Mouse (Mus musculus): Measurements from ENCODE around the gene 4930432M17Rik.

4930432M17Rik gene

GRCm38 (mm10) chr3:121678935-121679334 is 8.4 kb downstream of the 4930432M17Rik start:
- no peak for DNase-seq (ENCODE audit: low read depth)

- DNase-seq (ENCODE audit: low read depth) = no peak
Observed at GRCm38 (mm10) chr3:121679443-121679842, 8.9 kb downstream of the 4930432M17Rik start.

GRCm38 (mm10) chr3:121680187-121680586 is 9.6 kb downstream of the 4930432M17Rik start:
- DNase-seq (ENCODE audit: low read depth) = no peak

- DNase-seq (ENCODE audit: low read depth) = no peak
Observed at GRCm38 (mm10) chr3:121682439-121683411, 12.2 kb downstream of the 4930432M17Rik start.

DNA sequence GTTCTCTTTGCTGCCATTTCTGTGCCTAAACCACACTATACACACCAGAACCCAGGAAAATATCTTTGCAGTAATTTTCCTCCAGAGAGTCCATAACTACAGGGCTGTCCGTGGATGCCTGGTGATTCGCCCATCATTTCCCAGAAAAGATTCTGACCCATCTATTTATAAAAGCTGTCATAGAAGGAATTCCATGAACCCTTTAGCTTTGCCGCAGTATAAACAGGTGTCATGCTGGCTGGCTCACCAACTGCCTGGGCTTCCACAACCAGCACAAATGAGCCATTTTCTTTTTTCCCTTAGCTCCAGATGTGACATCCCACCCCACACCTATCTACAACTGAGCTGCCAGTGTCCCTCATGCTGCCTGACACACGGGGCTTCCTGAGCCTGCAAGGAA is 14.0 kb downstream of the 4930432M17Rik start:
- no peak for DNase-seq (ENCODE audit: low read depth)

GRCm38 (mm10) chr3:121684963-121685362 is 14.4 kb downstream of the 4930432M17Rik start:
- no peak for DNase-seq (ENCODE audit: low read depth)

GRCm38 (mm10) chr3:121685985-121686384 is 15.4 kb downstream of the 4930432M17Rik start:
- no peak for DNase-seq (ENCODE audit: low read depth)

GRCm38 (mm10) chr3:121686408-121686911 is 15.9 kb downstream of the 4930432M17Rik start:
- no peak for DNase-seq (ENCODE audit: low read depth)

GRCm38 (mm10) chr3:121687741-121688140 is 17.2 kb downstream of the 4930432M17Rik start:
- DNase-seq (ENCODE audit: low read depth) = no peak

DNA sequence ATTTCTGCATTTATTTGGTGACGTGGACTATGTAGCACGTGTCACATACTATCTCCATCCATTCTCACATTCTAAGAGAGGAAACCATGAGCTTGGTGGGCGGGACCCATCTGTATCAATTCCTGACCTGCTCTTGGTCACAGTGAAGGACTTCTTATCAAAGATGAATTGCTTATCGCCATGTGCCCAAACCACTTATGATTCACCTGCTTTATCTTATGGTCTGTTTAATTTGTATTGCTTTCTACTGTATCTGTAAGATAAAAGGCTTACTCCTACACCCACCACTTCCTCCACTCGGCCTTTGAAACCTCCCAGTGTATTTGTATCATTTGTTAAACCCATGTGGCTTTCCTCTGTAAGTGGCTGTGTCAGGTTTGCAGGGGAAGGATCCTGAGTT is 18.5 kb downstream of the 4930432M17Rik start:
- DNase-seq (ENCODE audit: low read depth) = peak; percentile 2

- DNase-seq (ENCODE audit: low read depth) = no peak
Observed at GRCm38 (mm10) chr3:121689697-121690096, 19.1 kb downstream of the 4930432M17Rik start.

DNA sequence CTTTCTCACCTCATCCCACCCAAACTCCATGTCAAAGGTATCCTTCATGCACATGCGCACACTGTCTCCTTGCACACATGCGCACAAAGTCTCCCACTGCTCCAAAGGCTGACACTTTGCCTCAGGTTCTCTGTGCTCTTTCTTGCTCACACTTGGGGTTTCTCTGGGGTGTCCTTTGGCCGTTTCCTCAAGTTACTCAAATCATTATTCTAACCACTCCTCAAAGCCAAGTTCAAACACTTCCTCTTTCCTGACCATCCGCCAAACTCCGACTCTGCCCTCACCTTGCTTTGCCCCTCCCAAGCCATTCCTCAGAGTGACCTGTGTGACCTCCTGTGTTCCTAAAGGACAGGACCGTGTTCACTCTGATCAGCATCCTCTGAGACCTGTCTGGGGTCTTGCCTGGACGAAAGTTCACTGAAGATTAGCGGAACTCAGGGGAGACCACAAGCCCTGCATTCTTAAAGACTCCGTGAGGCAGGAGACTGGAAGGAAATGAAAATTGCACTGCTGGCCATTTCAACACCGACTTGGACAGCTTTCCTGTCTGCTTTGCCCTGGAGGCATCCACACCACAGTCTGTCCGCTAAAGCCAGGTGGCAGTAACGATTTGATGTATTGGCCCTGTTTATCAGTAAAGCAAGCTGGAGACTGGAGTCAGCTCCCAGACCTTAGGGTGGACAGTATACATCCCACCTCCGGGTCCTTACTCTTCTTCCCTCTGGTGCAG is 22.6 kb downstream of the 4930432M17Rik start:
- no peak for DNase-seq (ENCODE audit: low read depth)

GRCm38 (mm10) chr3:121693746-121694145 is 23.2 kb downstream of the 4930432M17Rik start:
- DNase-seq (ENCODE audit: low read depth) = no peak

DNA sequence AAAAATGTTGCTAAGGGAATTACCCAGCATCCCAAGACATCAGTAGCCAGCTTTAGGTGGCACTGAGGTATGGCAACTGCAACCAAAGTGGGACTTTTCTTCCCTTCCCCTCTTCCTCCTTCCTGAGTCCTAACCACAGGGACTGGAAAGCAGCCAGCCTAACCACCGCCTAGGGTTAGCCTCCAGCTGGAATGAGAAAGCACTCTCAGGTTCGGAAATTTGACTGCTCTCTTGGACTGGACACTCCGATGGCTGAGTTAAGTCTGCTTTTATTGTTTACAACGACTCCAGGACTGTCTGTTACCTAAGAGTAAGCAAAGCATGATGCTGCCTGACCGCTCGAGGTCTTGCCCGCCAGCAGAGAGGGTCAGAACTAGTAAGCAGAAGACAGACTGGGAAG is 26.6 kb downstream of the 4930432M17Rik start:
- DNase-seq (ENCODE audit: low read depth) = no peak

DNA sequence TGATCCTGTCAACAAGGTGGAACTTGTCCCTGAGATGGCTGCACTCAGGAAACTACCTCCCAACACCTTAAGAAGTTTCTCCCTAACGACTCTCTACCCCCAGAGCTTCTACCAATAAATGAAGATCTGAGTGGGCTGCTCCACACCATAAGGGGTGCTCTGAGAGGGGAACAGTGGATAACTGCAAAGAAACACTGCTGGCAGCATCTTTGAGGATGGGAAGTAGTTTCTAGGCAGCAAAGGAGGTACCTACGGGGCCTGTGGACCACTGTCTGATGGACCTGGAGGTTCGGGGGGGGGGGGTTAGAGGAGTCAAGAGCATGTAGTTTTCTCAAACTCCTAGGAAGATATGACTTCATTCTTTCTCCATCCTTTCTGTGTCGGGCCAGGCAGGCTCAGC is 28.8 kb downstream of the 4930432M17Rik start:
- no peak for DNase-seq (ENCODE audit: low read depth)

DNA sequence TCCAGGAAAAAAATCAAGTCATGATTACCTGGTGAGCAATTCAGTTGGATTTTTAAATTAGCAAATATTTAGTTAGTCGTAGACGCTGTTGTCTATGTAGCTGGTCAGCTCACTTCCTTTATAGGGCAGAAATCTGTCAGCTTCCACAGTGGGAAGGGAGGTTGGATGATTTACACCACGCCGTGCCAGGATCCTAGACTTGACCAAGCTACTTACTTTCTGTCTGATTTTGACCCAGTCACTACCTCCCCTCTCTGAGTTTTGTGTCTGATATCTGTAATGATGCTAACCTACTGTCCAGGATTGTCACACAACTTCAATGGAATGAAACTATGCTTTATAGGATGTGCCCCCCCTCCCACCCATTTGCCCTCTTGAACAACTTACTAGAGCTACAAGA is 29.3 kb downstream of the 4930432M17Rik start:
- no peak for DNase-seq (ENCODE audit: low read depth)

DNA sequence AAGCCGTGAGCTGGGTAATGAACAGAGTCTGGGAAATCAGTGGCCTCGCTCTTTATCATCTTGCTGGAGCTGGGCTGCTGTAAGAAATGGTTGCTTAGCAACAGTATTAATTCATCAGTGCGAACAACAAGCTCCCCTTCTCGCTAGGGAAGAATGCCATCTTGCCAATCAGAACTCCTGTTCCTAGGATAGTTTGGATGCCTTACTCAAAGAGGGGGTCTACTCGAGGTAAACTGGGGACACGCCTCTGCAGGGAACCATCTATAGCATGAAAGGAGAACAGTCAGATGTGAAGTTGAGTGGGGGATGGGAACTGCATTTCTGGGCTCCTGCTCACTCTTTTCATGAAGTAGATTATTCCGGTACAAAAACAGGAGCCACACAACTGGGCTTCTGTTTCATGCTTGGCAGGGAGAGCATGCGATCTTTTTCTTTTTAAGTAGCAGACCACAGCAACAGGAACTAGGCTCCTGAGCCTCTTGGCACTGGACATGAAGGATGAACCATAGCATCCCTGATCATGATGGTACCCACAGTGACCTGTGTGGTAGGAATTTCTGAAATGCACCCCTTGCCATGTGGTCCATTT is 29.9 kb downstream of the 4930432M17Rik start:
- DNase-seq (ENCODE audit: low read depth) = no peak

- no peak for DNase-seq (ENCODE audit: low read depth)
Observed at GRCm38 (mm10) chr3:121703155-121703879, 32.8 kb downstream of the 4930432M17Rik start.

DNA sequence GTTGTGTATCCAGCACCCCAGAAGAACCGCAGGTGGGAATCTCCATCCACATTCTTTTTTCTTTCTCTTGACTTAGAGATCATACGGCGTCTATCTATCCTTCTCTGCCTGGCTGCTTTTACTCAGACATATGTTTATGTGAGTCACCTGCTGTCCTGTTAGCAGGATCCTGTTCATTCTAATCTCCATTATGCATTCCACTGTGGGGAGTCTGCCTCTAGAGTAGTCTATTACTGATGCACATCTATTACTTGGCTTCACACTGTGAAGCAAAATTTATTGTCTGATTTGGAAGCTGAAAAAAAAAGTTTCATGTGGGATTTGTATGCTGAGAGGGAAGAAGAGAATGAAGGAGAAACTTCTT is 33.3 kb downstream of the 4930432M17Rik start:
- DNase-seq (ENCODE audit: low read depth) = no peak

DNA sequence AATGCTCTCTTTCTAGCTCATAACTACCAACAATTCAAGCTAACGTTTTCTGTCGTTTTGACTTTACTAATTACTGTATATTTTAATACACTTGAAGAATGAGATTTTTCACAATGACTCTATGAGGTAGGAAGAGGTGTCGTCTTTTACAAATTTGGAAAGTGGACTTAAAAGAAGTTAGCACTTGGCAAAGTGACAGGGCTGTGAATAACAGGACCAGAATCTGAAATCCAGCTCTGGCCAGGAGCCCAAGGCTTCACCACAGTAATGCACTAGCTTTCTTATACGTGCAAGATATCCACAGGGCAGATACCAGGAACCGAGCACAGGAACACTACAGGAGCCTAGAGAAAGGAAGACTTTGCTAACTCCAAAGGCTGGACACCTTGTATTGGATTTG is 35.5 kb downstream of the 4930432M17Rik start:
- DNase-seq (ENCODE audit: low read depth) = no peak

DNA sequence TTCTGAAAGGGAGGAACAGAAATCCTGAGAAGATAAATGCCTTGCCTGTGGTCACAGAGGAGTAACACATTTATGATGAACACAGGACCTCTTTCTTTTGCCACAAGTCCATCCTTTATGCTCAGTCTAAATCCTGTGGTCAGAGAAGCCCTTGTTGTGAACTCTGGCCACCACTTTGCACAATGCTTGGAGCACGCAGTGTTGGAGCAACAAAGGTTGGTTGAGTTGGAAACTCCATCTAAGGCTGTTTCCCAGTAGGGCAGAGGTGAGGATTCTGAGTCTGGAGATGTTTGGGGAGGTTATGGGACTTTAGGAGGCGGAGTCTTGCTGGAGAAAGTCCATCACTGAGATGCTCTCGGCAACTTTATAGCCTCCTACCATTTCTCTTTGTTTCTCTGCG is 36.5 kb downstream of the 4930432M17Rik start:
- no peak for DNase-seq (ENCODE audit: low read depth)
